ENCODE assay signal across 22 mouse cellular contexts in the genomic region with DNA sequence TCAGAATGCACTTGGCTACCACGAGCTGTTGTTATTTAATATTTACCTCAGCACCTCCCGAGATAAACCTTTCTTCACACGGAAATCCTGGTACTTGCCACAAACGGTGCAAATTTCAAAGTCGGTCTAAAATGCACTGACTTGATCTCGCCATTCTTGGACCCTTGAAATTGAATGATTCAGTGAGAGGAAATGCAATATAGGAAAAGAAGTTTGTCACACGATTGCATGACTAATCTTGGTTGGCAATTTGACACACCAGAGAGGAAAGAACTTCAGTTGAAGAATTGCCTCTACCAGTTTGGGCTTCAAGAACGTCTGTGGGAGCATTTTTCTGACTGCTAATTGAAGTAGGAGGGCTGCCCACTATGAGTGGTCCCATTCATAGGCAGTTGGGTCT.
DNase-seq lines count a peak whose midpoint lies in the region; ATAC-seq and TF ChIP-seq lines count a peak whose summit lies in the region.
"Had no signal": no experiment of that assay in that cellular context is flagged by ENCODE, and none has a peak within 500 bp of the region (broad histone marks: within the 10 kb centered on the region; RNA-seq: fewer than 3 reads in every experiment).

No protein-coding gene starts in this region.

- no peak overlapping the region for H3K27ac ChIP-seq in kidney, adult 2 months (ENCODE audit: insufficient read depth, low read depth, low read length)
- H3K27ac ChIP-seq in midbrain, embryonic 15.5 days: no peak overlapping the region
- H3K27ac ChIP-seq: embryonic facial prominence, embryonic 10.5 days; embryonic facial prominence, embryonic 12.5 days; forebrain, embryonic 10.5 days; forebrain, embryonic 12.5 days had no signal

- H3K4me3 ChIP-seq in kidney, adult 2 months (ENCODE audit: insufficient read depth, low read depth, low read length): no peak overlapping the region
- no peak overlapping the region for H3K4me3 ChIP-seq in midbrain, embryonic 15.5 days
- H3K4me3 ChIP-seq: embryonic facial prominence, embryonic 10.5 days; embryonic facial prominence, embryonic 12.5 days; forebrain, embryonic 10.5 days; forebrain, embryonic 12.5 days had no signal

- 49% methylated on average over 8 of the region's 8 CpGs for WGBS in kidney, adult 2 months
- 70% methylated on average over 8 of the region's 8 CpGs for WGBS in midbrain, embryonic 15.5 days

- no peak overlapping the region for H3K4me2 ChIP-seq in midbrain, embryonic 15.5 days
- H3K4me2 ChIP-seq: embryonic facial prominence, embryonic 12.5 days; forebrain, embryonic 12.5 days had no signal

- H3K36me3 ChIP-seq in kidney, adult 2 months (ENCODE audit: control insufficient read depth, insufficient read depth, low read length): no peaks in the 10 kb centered on the region
- H3K36me3 ChIP-seq in midbrain, embryonic 15.5 days (replicated peaks): no peaks in the 10 kb centered on the region
- H3K36me3 ChIP-seq: embryonic facial prominence, embryonic 10.5 days; embryonic facial prominence, embryonic 12.5 days; forebrain, embryonic 10.5 days; forebrain, embryonic 12.5 days; G1E had no signal

- no peak for ATAC-seq in midbrain, embryonic 15.5 days (replicated peaks)
- ATAC-seq: activated CD4-positive, CD25-positive, alpha-beta regulatory T cell, adult 4 months; CD4-positive, CD25-positive, alpha-beta regulatory T cell, adult 4 months; Patski had no signal

- H3K9ac ChIP-seq in midbrain, embryonic 15.5 days: no peak overlapping the region
- H3K9ac ChIP-seq: embryonic facial prominence, embryonic 12.5 days; forebrain, embryonic 12.5 days had no signal

- no peaks in the 10 kb centered on the region for H3K4me1 ChIP-seq in kidney, adult 2 months (ENCODE audit: control insufficient read depth, insufficient read depth, low read length)
- no peaks in the 10 kb centered on the region for H3K4me1 ChIP-seq in midbrain, embryonic 15.5 days
- H3K4me1 ChIP-seq: embryonic facial prominence, embryonic 10.5 days; embryonic facial prominence, embryonic 12.5 days; forebrain, embryonic 12.5 days had no signal

- H3K9me3 ChIP-seq in midbrain, embryonic 15.5 days: no peaks in the 10 kb centered on the region
- H3K9me3 ChIP-seq: embryonic facial prominence, embryonic 10.5 days; forebrain, embryonic 10.5 days; forebrain, embryonic 12.5 days; G1E had no signal

- H3K27me3 ChIP-seq in kidney, adult 2 months (replicated peaks; ENCODE audit: control insufficient read depth, insufficient read depth, low read length): no peaks in the 10 kb centered on the region
- H3K27me3 ChIP-seq in midbrain, embryonic 15.5 days (replicated peaks): no peaks in the 10 kb centered on the region
- H3K27me3 ChIP-seq: embryonic facial prominence, embryonic 12.5 days; forebrain, embryonic 12.5 days; Patski had no signal

- TF ChIP-seq CTCF in kidney, adult 2 months (conservative IDR thresholded peaks at IDR 0.05; ENCODE audit: insufficient read depth, insufficient read length, low read depth, low read length): no peak

- TF ChIP-seq POLR2A in kidney, adult 2 months (IDR thresholded peaks at IDR 0.05; ENCODE audit: low read depth, low read length): no peak

- peak; percentile 14 for DNase-seq in kidney, adult 2 months
- DNase-seq in kidney, adult 11 months: no peak
- peak; percentile 40 for DNase-seq in 3T3-L1 (ENCODE audit: low read depth, low spot score)
- peak; percentile 51 for DNase-seq in fibroblast of lung, adult 2 months (ENCODE audit: low read depth)
- DNase-seq: adrenal gland, adult 8-10 months; adrenal gland, postnatal 14 days; adrenal gland, postnatal 36 days; B cell, adult 2 months; cerebellum, adult 11-12 months; cerebellum, adult 2 months; cerebellum, adult 9-10 months; cerebellum, postnatal 10 days; cerebellum, postnatal 25 days had no signal
